Mouse (Mus musculus) heart, embryonic 14.5 days (tissue): ENCODE results near the gene Tbc1d7. TPM values are rescaled to one million over a fixed set of nuclear protein-coding genes. Genes with fewer than 3 reads are reported as not detected.

ENCODE experiments used
- ATAC-seq: fragments of 200-750 bp; cut with Nextera tagmentation; 2 replicates; pipeline ENCODE4 v1.8.0; 2017; ENCODE audit warnings: low read depth, moderate TSS enrichment; ENCODE audit not compliant: insufficient number of reproducible peaks, insufficient read depth, low FRiP score
- H3K27ac ChIP-seq, 2 experiments: fragments of 200-500 bp in 1 of 2; fragments of 300-500 bp in 1 of 2; sonication (generic) in 1 of 2; replicated peaks in 1 of 2; 2 replicates each; pipeline ENCODE4 v1.5.1; 2012 to 2014; ENCODE audit warnings: low read depth in 2 of 2, low read length in 2 of 2, control low read depth in 1 of 2, mild to moderate bottlenecking in 1 of 2, mixed read lengths in 1 of 2; ENCODE audit not compliant: control insufficient read depth in 1 of 2, insufficient read depth in 1 of 2
- H3K27me3 ChIP-seq: fragments of 300-500 bp; sonication (generic); 2 replicates; pipeline ENCODE4 v1.6.1; 2014; ENCODE audit warnings: mild to moderate bottlenecking, low read length, control low read depth; ENCODE audit not compliant: control insufficient read depth, insufficient read depth
- H3K36me3 ChIP-seq: fragments of 300-500 bp; sonication (generic); 2 replicates; pipeline ENCODE4 v1.6.1; 2014; ENCODE audit warnings: mild to moderate bottlenecking, control low read depth, low read length, mixed read lengths; ENCODE audit not compliant: control insufficient read depth, insufficient read depth
- H3K4me1 ChIP-seq, 2 experiments: fragments of 200-500 bp in 1 of 2; fragments of 300-500 bp in 1 of 2; sonication (generic) in 1 of 2; 2 replicates each; pipeline ENCODE4 v1.6.1; 2012 to 2014; ENCODE audit warnings: low read length in 2 of 2, control low read depth in 1 of 2, mixed read lengths in 1 of 2; ENCODE audit not compliant: control insufficient read depth in 2 of 2, insufficient read depth in 2 of 2
- H3K4me2 ChIP-seq: fragments of 300-500 bp; sonication (generic); 2 replicates; pipeline ENCODE4 v1.6.1; 2014; ENCODE audit warnings: mild to moderate bottlenecking, low read length
- H3K4me3 ChIP-seq, 2 experiments: fragments of 200-500 bp in 1 of 2; fragments of 300-500 bp in 1 of 2; sonication (generic) in 1 of 2; 2 replicates each; pipeline ENCODE4 v1.5.1; 2012 to 2014; ENCODE audit warnings: low read length in 2 of 2, mild to moderate bottlenecking in 2 of 2, control low read depth in 1 of 2, low read depth in 1 of 2, moderate library complexity in 1 of 2; ENCODE audit not compliant: control insufficient read depth in 1 of 2, insufficient read depth in 1 of 2
- H3K9ac ChIP-seq: fragments of 300-500 bp; sonication (generic); 2 replicates; pipeline ENCODE4 v1.6.1; 2014; ENCODE audit warnings: mild to moderate bottlenecking, low read length
- H3K9me3 ChIP-seq: fragments of 300-500 bp; sonication (generic); 2 replicates; pipeline ENCODE4 v1.6.1; 2016; ENCODE audit warnings: low read length, control low read depth; ENCODE audit not compliant: control insufficient read depth
- WGBS: fragments of 180-500 bp; shearing (Covaris S2); extraction: QIAGEN DNeasy Blood & Tissue Kit; methylation state at CpG from one replicate; pipeline ENCODE4 v1.1.7; 2014; 5-methylcytosine and 5-hydroxymethylcytosine counted together
- polyA plus RNA-seq: library from polyadenylated mRNA; unstranded; fragments of >200 nt; fragmentation: Nextera tagmentation; extraction: Ambion mirVana; gene quantifications from 2 replicates; pipeline ENCODE4 v1.2.1, GENCODE M21; 2014

Gene Tbc1d7
- polyA plus RNA-seq, 1 experiment from 2014 or later = 78.1 TPM

DNA sequence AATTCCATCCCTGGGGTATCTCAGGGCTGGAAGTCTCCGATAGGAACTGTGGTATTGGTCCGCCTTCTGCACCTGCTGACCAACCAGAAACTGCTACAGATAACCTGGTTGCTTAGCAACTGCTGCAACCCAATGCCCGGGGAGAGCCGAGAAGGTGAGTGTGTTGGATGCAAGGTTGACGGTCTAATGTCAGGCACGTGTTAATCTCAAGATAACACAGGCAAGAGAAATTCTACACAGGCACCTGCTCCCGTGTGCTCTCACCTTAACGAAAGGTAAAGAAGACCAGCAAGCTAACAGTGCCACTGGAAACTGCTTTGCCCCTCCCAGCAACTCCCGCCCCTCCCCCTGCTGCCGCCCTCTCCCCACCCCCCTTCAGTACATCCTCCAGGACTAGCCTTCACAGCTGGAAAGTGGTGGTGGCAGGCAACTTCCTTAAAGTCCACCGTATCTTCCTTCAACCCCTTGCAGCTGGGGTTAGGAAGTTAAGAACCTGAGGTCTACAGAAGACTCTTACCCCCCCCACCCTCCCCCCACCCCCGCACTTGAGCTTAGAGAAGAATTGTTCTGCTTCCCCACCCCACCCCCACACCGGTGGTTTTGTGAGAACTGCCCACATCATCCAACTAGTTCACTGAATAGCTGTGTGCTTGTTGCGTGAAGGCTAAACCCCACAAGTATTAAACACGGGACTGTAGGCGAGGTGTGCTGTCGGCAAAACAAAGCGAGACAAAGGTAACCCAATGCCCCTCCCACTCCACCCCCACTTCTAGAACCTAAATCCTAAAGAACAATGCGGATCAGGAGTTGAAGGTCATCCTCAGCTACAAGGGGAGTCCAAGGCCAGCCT, 44.1 kb upstream of the Tbc1d7 start:
- WGBS = 27% methylated on average over 19 of the region's 19 CpGs
- Histone ChIP-seq H3K27ac (no peak overlapping the region), H3K4me1 (peaks cover 19 to 35% of the 10 kb centered on the region in 2 experiments)

DNA sequence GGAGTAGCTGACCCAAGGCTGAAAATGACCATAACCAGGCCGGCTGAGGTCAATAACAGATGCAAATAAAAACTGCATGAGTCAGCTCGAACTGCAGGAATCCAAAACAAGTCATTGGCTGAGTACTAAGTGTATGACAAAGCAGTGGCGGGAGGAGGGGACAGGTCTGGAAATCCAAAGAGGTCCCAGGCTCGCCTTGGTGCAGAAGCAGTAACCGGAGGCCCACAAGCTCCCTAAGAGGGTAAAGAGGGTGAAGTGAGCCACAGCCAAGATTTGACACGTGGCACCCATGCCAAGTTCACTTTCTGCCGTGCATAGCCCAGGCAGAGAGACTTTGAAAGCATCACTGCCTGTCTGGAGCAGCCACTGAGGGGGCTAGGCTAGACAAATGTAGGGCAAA, 41.0 kb upstream of the Tbc1d7 start:
- no peak overlapping the region for H3K4me3 ChIP-seq
- no peaks in the 10 kb centered on the region for H3K36me3 ChIP-seq
- 30% methylated on average over 7 of the region's 7 CpGs for WGBS
- H3K4me1 ChIP-seq = peaks cover 17 to 24% of the 10 kb centered on the region in 2 experiments
- no peak for ATAC-seq
- H3K27ac ChIP-seq = no peak overlapping the region; a peak in 2 of 4 replicates
- H3K9me3 ChIP-seq = no peaks in the 10 kb centered on the region
- no peak overlapping the region for H3K4me2 ChIP-seq
- no peak overlapping the region for H3K9ac ChIP-seq
- H3K27me3 ChIP-seq = no peaks in the 10 kb centered on the region

More for the DNA sequence above, 44.1 kb upstream of the Tbc1d7 start:
- Histone ChIP-seq H3K4me2 (peak overlapping the region; percentile 22), H3K4me3 (no peak overlapping the region), H3K27me3 (no peaks in the 10 kb centered on the region), H3K36me3 (no peaks in the 10 kb centered on the region), H3K9me3 (no peaks in the 10 kb centered on the region), H3K9ac (no peak overlapping the region)
- ATAC-seq = no peak

DNA sequence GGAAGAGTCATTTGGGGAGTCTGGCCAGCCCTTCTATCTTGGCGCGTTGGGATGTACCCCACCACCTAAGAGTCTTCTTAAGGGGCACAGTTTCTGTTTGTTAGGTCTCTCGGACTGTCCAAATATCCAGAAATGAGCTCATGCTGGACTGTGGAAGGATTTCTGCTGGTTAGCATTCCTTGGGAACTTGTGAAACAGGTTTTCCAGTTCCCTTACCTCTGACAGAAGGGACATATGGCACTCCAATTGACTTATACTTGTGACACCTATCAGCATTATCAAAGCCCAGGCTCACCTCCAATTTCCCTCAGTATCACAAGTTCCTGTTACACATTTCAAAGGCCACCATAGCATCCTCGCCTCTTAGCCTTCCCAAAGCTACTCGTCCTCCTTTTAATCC, 39.7 kb upstream of the Tbc1d7 start:
- Histone ChIP-seq H3K27ac (no peak overlapping the region), H3K36me3 (no peaks in the 10 kb centered on the region), H3K4me1 (peaks cover 17 to 24% of the 10 kb centered on the region in 2 experiments), H3K9ac (no peak overlapping the region), H3K4me2 (no peak overlapping the region), H3K9me3 (no peaks in the 10 kb centered on the region), H3K27me3 (no peaks in the 10 kb centered on the region), H3K4me3 (no peak overlapping the region)
- WGBS = 88% methylated on average over 5 of the region's 5 CpGs
- no peak for ATAC-seq

DNA sequence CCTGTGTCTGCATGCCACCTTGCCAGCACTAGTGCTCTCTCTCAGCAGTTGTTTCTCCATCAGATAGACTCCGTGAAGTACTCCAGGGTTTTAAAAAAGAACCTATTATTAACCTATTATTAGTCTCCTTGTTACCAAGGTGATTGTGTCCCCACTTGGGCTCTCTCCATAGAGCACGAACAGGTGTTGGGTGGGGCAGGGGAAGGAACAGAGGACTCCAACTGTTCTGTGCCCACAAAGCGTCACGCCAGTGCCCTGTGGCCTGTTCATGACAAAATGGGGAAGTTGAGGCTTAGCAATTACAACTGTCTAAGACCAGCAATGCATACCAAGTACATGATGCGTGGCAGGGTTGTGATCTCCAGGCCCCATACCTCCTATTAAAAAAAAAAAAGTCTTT, 38.3 kb upstream of the Tbc1d7 start:
- Histone ChIP-seq H3K36me3 (no peaks in the 10 kb centered on the region), H3K4me2 (no peak overlapping the region), H3K27ac (no peak overlapping the region), H3K4me1 (peaks cover 12 to 18% of the 10 kb centered on the region in 2 experiments), H3K4me3 (no peak overlapping the region), H3K9ac (no peak overlapping the region), H3K27me3 (no peaks in the 10 kb centered on the region), H3K9me3 (no peaks in the 10 kb centered on the region)
- 82% methylated on average over 5 of the region's 5 CpGs for WGBS
- ATAC-seq = no peak

DNA sequence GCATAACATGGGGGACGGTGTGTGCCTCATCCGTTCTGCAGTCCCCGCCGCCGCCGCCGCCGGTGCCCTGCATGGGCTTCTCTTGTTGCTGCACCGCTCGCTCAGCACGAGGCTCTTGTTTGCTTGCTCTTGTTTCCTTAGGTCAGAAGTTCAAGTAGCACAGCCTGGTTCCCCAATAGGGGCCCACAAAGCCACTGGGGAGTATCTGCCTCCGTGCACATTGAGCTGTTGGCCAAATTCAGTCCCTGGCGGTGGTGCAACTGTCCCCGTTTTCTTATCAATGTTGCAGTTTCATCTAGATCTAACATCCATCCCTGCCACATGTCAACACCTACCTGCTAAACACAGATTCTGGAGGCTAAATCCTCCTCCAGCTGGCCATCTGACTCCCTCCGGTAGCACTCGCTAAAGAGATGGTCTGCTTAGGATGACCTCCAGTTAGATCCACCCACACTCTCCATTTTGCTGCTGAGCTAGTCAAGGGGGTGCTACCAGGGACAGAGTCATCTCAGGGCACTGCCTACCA, 37.7 kb upstream of the Tbc1d7 start:
- Histone ChIP-seq H3K9me3 (no peaks in the 10 kb centered on the region), H3K4me1 (peaks cover 12 to 18% of the 10 kb centered on the region in 2 experiments), H3K27ac (no peak overlapping the region), H3K9ac (no peak overlapping the region), H3K4me3 (no peak overlapping the region), H3K36me3 (no peaks in the 10 kb centered on the region), H3K27me3 (no peaks in the 10 kb centered on the region), H3K4me2 (no peak overlapping the region)
- WGBS = 46% methylated on average over 16 of the region's 16 CpGs
- no peak for ATAC-seq

DNA sequence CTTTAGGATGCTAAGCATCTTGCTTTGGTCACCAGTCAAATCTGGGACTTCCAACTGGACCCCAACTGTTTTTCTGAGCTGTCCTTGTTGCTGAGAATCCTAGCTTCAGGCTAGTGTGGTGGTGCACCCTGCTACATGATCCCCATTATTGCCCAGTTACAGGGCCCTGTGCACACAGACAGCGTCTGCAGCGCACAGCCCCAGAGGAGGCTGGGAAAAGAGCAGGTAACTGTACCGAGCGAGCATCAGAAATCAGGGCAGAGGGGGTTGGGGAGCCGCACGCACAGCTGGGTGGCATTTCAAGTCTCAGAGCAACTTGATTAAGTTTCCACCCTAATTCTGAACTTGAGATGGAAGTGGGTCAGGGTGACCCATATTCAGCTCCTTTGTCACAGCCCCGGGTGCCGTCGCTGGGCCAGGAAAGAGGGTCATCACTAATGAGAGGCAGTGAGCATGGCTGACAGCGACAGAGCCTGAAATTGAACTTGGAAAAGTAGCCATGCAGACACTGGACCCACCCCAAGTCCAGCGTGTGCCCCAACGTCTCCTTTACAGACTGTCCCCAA, 34.9 kb upstream of the Tbc1d7 start:
- no peak overlapping the region for H3K4me3 ChIP-seq
- ATAC-seq = no peak
- no peaks in the 10 kb centered on the region for H3K36me3 ChIP-seq
- no peak overlapping the region for H3K27ac ChIP-seq
- H3K9ac ChIP-seq = no peak overlapping the region
- H3K27me3 ChIP-seq = no peaks in the 10 kb centered on the region
- no peaks in the 10 kb centered on the region for H3K9me3 ChIP-seq
- no peak overlapping the region for H3K4me2 ChIP-seq
- H3K4me1 ChIP-seq = peaks cover 13 to 17% of the 10 kb centered on the region in 2 experiments
- WGBS = 90% methylated on average over 12 of the region's 12 CpGs

DNA sequence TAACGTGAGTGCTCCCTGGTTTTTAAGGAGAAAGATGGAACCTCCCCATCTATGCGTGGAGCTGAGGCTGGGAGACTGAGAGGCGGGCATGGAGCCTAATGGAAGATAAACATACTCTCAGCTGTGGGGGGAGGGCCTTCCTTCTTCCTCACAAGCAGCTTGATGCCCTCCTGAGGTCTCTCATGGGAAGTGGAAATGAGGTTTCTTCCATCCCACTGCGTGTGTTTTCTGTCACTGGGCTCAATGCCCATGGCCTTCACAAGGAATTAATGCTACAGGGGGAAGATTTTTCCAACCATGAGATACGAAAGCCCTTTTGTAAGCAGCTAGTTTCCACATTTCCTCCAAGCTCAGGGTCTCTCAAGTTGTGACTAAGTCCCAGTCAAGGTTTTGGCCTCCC, 32.3 kb upstream of the Tbc1d7 start:
- ATAC-seq = no peak
- Histone ChIP-seq H3K4me3 (no peak overlapping the region), H3K27me3 (peaks cover 10% of the 10 kb centered on the region; the same call in 1 of the 2 replicates), H3K4me1 (peaks cover 8 to 10% of the 10 kb centered on the region in 2 experiments), H3K9ac (no peak overlapping the region), H3K27ac (no peak overlapping the region; a peak in 1 of 4 replicates), H3K4me2 (no peak overlapping the region), H3K36me3 (peaks cover 6% of the 10 kb centered on the region; the same call in 1 of the 2 replicates), H3K9me3 (no peaks in the 10 kb centered on the region)
- 37% methylated on average over 5 of the region's 5 CpGs for WGBS
